9 mouse cellular contexts compared by ENCODE assay signal in the genomic region with DNA sequence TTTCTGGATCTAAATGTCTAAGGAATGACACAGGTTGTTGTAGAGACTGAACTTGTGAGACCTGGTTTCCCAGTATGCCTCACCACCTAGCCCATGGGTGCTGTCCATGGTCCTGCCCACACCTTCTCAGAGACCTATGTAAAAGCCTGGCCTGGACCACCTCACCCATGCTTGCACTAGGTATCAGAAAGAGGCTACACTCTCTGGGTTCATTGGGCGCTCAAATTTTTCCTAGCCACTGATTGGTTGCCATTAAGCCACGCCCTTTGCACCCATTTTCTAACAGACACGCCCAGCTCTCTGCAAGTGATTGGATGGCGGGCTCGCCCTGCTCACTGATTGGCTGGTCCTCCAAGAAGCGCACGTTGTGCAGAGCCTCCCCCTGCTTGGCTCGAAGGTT. TPM values are rescaled to one million over a fixed set of nuclear protein-coding genes. Genes with fewer than 3 reads are reported as not detected.
DNase-seq lines count a peak whose midpoint lies in the region; ATAC-seq lines count a peak whose summit lies in the region.
"Had no signal": no experiment of that assay in that cellular context is flagged by ENCODE, and none has a peak within 500 bp of the region (broad histone marks: within the 10 kb centered on the region; RNA-seq: fewer than 3 reads in every experiment).

No protein-coding gene starts in this region.

- H3K27ac ChIP-seq in midbrain, embryonic 10.5 days (replicated peaks): no peak overlapping the region
- no peak overlapping the region for H3K27ac ChIP-seq in midbrain, embryonic 16.5 days (ENCODE audit: low read length)
- H3K27ac ChIP-seq in limb, embryonic 13.5 days: no peak overlapping the region
- H3K27ac ChIP-seq: embryonic facial prominence, embryonic 13.5 days; macrophage had no signal

- H3K4me1 ChIP-seq in midbrain, embryonic 10.5 days: peaks cover 47% of the 10 kb centered on the region
- H3K4me1 ChIP-seq in midbrain, embryonic 16.5 days (ENCODE audit: control insufficient read depth, insufficient read depth, low read length): peaks cover 21% of the 10 kb centered on the region
- peaks cover 24% of the 10 kb centered on the region for H3K4me1 ChIP-seq in limb, embryonic 13.5 days

- peaks cover 29% of the 10 kb centered on the region for H3K27me3 ChIP-seq in midbrain, embryonic 10.5 days (ENCODE audit: low read depth, poor library complexity, severe bottlenecking)
- no peaks in the 10 kb centered on the region for H3K27me3 ChIP-seq in midbrain, embryonic 16.5 days (ENCODE audit: control insufficient read depth, insufficient read depth, low read depth, low read length)
- no peaks in the 10 kb centered on the region for H3K27me3 ChIP-seq in limb, embryonic 13.5 days
- H3K27me3 ChIP-seq: embryonic facial prominence, embryonic 13.5 days had no signal

- no peak for ATAC-seq in midbrain, embryonic 16.5 days
- ATAC-seq in limb, embryonic 13.5 days (ENCODE audit: low FRiP score, low read depth): no peak

- no peak for DNase-seq in midbrain, embryonic 10.5 days (ENCODE audit: low spot score)
- peak; percentile 78 for DNase-seq in c-Kit-positive CD71-positive TER-119-negative erythroid progenitor cells, embryonic 14.5 days (ENCODE audit: low read depth)
- DNase-seq in testis, postnatal 10 days (ENCODE audit: low spot score): peak; percentile 79
- DNase-seq in right cerebral cortex, postnatal 36 days (ENCODE audit: low spot score in 2 of 2): no peak
- DNase-seq in spleen, adult 12 weeks (ENCODE audit: low spot score): no peak

- peak overlapping the region; percentile 95; the same call in 1 of the 2 replicates for H3K4me3 ChIP-seq in midbrain, embryonic 10.5 days
- no peak overlapping the region for H3K4me3 ChIP-seq in midbrain, embryonic 16.5 days (ENCODE audit: low read depth, low read length)
- H3K4me3 ChIP-seq in limb, embryonic 13.5 days: peak overlapping the region; percentile 5; the same call in 1 of the 2 replicates
- H3K4me3 ChIP-seq: embryonic facial prominence, embryonic 13.5 days had no signal

- H3K9ac ChIP-seq in midbrain, embryonic 16.5 days (ENCODE audit: low read depth, low read length): no peak overlapping the region
- no peak overlapping the region for H3K9ac ChIP-seq in limb, embryonic 13.5 days
- H3K9ac ChIP-seq: embryonic facial prominence, embryonic 13.5 days had no signal

- no peaks in the 10 kb centered on the region for H3K9me3 ChIP-seq in midbrain, embryonic 10.5 days (replicated peaks)
- no peaks in the 10 kb centered on the region for H3K9me3 ChIP-seq in midbrain, embryonic 16.5 days (replicated peaks; ENCODE audit: control insufficient read depth, low read length, poor library complexity, severe bottlenecking)
- H3K9me3 ChIP-seq in limb, embryonic 13.5 days: no peaks in the 10 kb centered on the region
- H3K9me3 ChIP-seq: embryonic facial prominence, embryonic 13.5 days had no signal

- H3K36me3 ChIP-seq in midbrain, embryonic 10.5 days: peaks cover 59% of the 10 kb centered on the region
- peaks cover 18% of the 10 kb centered on the region for H3K36me3 ChIP-seq in midbrain, embryonic 16.5 days (ENCODE audit: control insufficient read depth, insufficient read depth, low read length)
- peaks cover 52% of the 10 kb centered on the region for H3K36me3 ChIP-seq in limb, embryonic 13.5 days

- H3K4me2 ChIP-seq in midbrain, embryonic 16.5 days (ENCODE audit: low read length): no peak overlapping the region
- H3K4me2 ChIP-seq in limb, embryonic 13.5 days (replicated peaks): peak overlapping the region; percentile 93; the same call in 1 of the 2 replicates
- H3K4me2 ChIP-seq: embryonic facial prominence, embryonic 13.5 days had no signal

- WGBS in midbrain, embryonic 10.5 days: 45% methylated on average over 8 of the region's 8 CpGs
- 57% methylated on average over 8 of the region's 8 CpGs for WGBS in midbrain, embryonic 16.5 days
- 42% methylated on average over 8 of the region's 8 CpGs for WGBS in limb, embryonic 13.5 days

RNA-seq across cellular contexts. Expression of a gene that starts 1.8 kb away (rescaled TPM):
- polyA plus RNA-seq in midbrain, embryonic 10.5 days (2016; fragmentation: Nextera tagmentation; extraction: Ambion mirVana): 3.0 and 3.4 TPM in 2 replicates
- polyA plus RNA-seq in midbrain, embryonic 16.5 days (2015; fragmentation: Nextera tagmentation; extraction: Ambion mirVana): 4.0 and 5.9 TPM in 2 replicates
- 1.5 and 1.7 TPM in 2 replicates for polyA plus RNA-seq in limb, embryonic 13.5 days (2015; fragmentation: Nextera tagmentation; extraction: Ambion mirVana)

RNA-seq across cellular contexts. Expression of a gene that starts 4.0 kb away (rescaled TPM):
- polyA plus RNA-seq in midbrain, embryonic 10.5 days (2016; fragmentation: Nextera tagmentation; extraction: Ambion mirVana): 20.0 and 21.8 TPM in 2 replicates
- 11.8 and 12.5 TPM in 2 replicates for polyA plus RNA-seq in midbrain, embryonic 16.5 days (2015; fragmentation: Nextera tagmentation; extraction: Ambion mirVana)
- polyA plus RNA-seq in limb, embryonic 13.5 days (2015; fragmentation: Nextera tagmentation; extraction: Ambion mirVana): 23.6 and 25.0 TPM in 2 replicates

RNA-seq across cellular contexts. Expression of a gene that starts 14.9 kb away (rescaled TPM):
- 131 and 141 TPM in 2 replicates for polyA plus RNA-seq in midbrain, embryonic 10.5 days (2016; fragmentation: Nextera tagmentation; extraction: Ambion mirVana)
- 224 and 231 TPM in 2 replicates for polyA plus RNA-seq in midbrain, embryonic 16.5 days (2015; fragmentation: Nextera tagmentation; extraction: Ambion mirVana)
- polyA plus RNA-seq in limb, embryonic 13.5 days (2015; fragmentation: Nextera tagmentation; extraction: Ambion mirVana): 98.8 and 105 TPM in 2 replicates

RNA-seq across cellular contexts. Expression of a gene that starts 19.2 kb away (rescaled TPM):
- polyA plus RNA-seq in midbrain, embryonic 10.5 days (2016; fragmentation: Nextera tagmentation; extraction: Ambion mirVana): 230 and 238 TPM in 2 replicates
- polyA plus RNA-seq in midbrain, embryonic 16.5 days (2015; fragmentation: Nextera tagmentation; extraction: Ambion mirVana): 182 and 191 TPM in 2 replicates
- 151 and 152 TPM in 2 replicates for polyA plus RNA-seq in limb, embryonic 13.5 days (2015; fragmentation: Nextera tagmentation; extraction: Ambion mirVana)

RNA-seq across cellular contexts. Expression of a gene that starts 20.5 kb away (rescaled TPM):
- 75.0 and 78.3 TPM in 2 replicates for polyA plus RNA-seq in midbrain, embryonic 10.5 days (2016; fragmentation: Nextera tagmentation; extraction: Ambion mirVana)
- 176 TPM in 2 replicates for polyA plus RNA-seq in midbrain, embryonic 16.5 days (2015; fragmentation: Nextera tagmentation; extraction: Ambion mirVana)
- 75.2 and 75.7 TPM in 2 replicates for polyA plus RNA-seq in limb, embryonic 13.5 days (2015; fragmentation: Nextera tagmentation; extraction: Ambion mirVana)

Comparison
In these comparisons a context has a peak if more than half of its experiments do, and no peak if none do; other contexts are left out.
1. DNase-seq: peak in c-Kit-positive CD71-positive TER-119-negative erythroid progenitor cells, embryonic 14.5 days (single experiment) and testis, postnatal 10 days (single experiment); none in midbrain, embryonic 10.5 days (single experiment), right cerebral cortex, postnatal 36 days (0 of 2) and spleen, adult 12 weeks (single experiment).